Mouse (Mus musculus) heart, embryonic 13.5 days (tissue): ENCODE measurements at regions not wholly inside any gene's neighbourhood (a gene's known extent, or its start where the extent isn't known, plus 50 kb on each side); places are given as distances from the start of the nearest gene placed in this dataset.

Experiments used
- ATAC-seq: fragments of 200-750 bp; cut with Nextera tagmentation; 2 replicates; pipeline ENCODE4 v1.8.0; 2017; ENCODE audit warnings: moderate TSS enrichment; ENCODE audit not compliant: insufficient number of reproducible peaks, low FRiP score, low TSS enrichment; ENCODE audit errors: extremely low read depth
- H3K27ac ChIP-seq: fragments of 300-500 bp; sonication (generic); replicated peaks from 2 replicates; pipeline ENCODE4 v1.5.1; 2015; ENCODE audit warnings: moderate library complexity, mild to moderate bottlenecking, inconsistent platforms
- H3K27me3 ChIP-seq: fragments of 300-500 bp; sonication (generic); replicated peaks from 2 replicates; pipeline ENCODE4 v1.6.1; 2015; ENCODE audit warnings: mild to moderate bottlenecking, inconsistent platforms
- H3K36me3 ChIP-seq: fragments of 300-500 bp; sonication (generic); 2 replicates; pipeline ENCODE4 v1.6.1; 2015; ENCODE audit warnings: mild to moderate bottlenecking, inconsistent platforms
- H3K4me1 ChIP-seq: fragments of 300-500 bp; sonication (generic); 2 replicates; pipeline ENCODE4 v1.6.1; 2015; ENCODE audit warnings: inconsistent platforms
- H3K4me2 ChIP-seq: fragments of 300-500 bp; sonication (generic); 2 replicates; pipeline ENCODE4 v1.6.1; 2015; ENCODE audit warnings: inconsistent platforms, mild to moderate bottlenecking, moderate library complexity
- H3K4me3 ChIP-seq: fragments of 300-500 bp; sonication (generic); 2 replicates; pipeline ENCODE4 v1.5.1; 2015; ENCODE audit warnings: moderate library complexity, mild to moderate bottlenecking, inconsistent platforms
- H3K9ac ChIP-seq: fragments of 300-500 bp; sonication (generic); 2 replicates; pipeline ENCODE4 v1.6.1; 2015; ENCODE audit warnings: inconsistent platforms, mild to moderate bottlenecking, moderate library complexity
- H3K9me3 ChIP-seq: fragments of 300-500 bp; sonication (generic); 2 replicates; pipeline ENCODE4 v1.6.1; 2016; ENCODE audit warnings: inconsistent platforms
- WGBS: fragments of 180-500 bp; shearing (Covaris S2); methylation state at CpG from one replicate; pipeline ENCODE4 v1.1.7; 2015; ENCODE audit warnings: mixed read lengths; 5-methylcytosine and 5-hydroxymethylcytosine counted together

DNA sequence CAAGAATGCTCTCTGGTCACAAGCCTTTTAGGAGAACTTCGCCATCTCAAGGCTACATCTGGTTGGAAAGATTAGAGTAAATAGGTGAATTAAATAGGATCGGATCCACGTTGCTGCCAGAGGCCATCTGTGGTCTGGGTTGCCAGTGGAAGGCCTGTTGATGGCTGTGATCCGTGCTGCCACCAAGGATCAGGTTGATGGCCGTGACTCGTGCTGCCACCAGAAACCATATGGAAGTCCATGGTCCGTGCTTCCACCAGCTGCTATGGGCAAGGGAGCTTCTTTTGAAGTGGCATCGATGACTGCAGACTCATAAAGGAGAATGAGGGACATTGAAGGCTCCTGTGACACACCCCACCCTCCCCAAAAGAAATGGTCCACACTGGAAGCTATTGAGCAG is 79.6 kb downstream of the Atp1a1 start:
- H3K9ac ChIP-seq, result no peak overlapping the region
- no peak overlapping the region for H3K27ac ChIP-seq
- no peak for ATAC-seq
- H3K4me1 ChIP-seq, result peaks cover 49% of the 10 kb centered on the region
- no peaks in the 10 kb centered on the region for H3K9me3 ChIP-seq
- 83% methylated on average over 8 of the region's 8 CpGs for WGBS
- H3K36me3 ChIP-seq, result no peaks in the 10 kb centered on the region
- H3K27me3 ChIP-seq, result no peaks in the 10 kb centered on the region
- no peak overlapping the region for H3K4me3 ChIP-seq
- H3K4me2 ChIP-seq, result no peak overlapping the region

DNA sequence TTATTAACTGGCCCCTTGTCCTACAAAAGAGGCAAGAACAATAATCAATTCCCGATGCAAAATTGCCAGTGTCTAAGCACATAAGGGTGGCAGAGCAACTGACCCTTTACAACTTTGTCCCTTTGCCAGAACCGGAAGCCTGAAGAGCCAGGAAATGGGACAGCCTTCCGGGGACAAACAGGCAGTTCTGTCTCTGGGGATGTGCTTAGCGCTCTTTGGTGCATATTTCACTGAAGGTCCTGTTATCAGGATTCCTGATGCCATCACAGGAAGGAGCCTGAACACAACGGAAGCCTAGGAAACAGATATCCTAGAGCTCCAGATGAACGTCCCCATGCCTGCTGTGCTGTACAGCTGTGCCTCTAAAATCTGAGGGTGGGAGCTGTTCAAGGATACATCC is 80.0 kb downstream of the Atp1a1 start:
- 44% methylated on average over 6 of the region's 6 CpGs for WGBS

DNA sequence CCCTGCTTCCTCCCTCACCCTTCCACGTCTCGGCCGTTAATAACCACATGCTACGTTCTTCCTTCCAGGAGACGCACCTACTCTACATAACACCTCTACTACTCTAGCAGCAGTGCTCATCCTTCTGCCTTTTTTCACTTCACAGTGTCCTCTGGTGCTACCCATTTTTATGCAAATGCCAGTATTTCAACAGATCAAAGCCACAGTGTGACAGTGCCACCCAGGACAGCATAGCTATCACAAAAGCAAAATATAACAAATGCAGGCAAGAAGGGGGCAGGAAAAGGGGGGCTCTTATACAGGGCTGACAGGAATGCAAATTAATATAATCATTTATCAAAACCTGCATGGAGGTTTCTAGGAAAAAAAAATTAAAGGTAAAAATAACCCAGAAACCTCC is 81.2 kb downstream of the Atp1a1 start:
- H3K9ac ChIP-seq, result no peak overlapping the region
- ATAC-seq, result no peak
- H3K4me3 ChIP-seq, result no peak overlapping the region
- no peaks in the 10 kb centered on the region for H3K9me3 ChIP-seq
- no peak overlapping the region for H3K4me2 ChIP-seq
- WGBS, result 81% methylated on average over 5 of the region's 5 CpGs
- peaks cover 49% of the 10 kb centered on the region for H3K4me1 ChIP-seq
- H3K27ac ChIP-seq, result no peak overlapping the region
- no peaks in the 10 kb centered on the region for H3K36me3 ChIP-seq
- no peaks in the 10 kb centered on the region for H3K27me3 ChIP-seq

More for the DNA sequence above, 80.0 kb downstream of the Atp1a1 start:
- Histone ChIP-seq H3K4me1 (peaks cover 49% of the 10 kb centered on the region), H3K9ac (no peak overlapping the region), H3K27me3 (no peaks in the 10 kb centered on the region), H3K36me3 (no peaks in the 10 kb centered on the region), H3K27ac (no peak overlapping the region), H3K4me3 (no peak overlapping the region), H3K9me3 (no peaks in the 10 kb centered on the region), H3K4me2 (no peak overlapping the region)
- ATAC-seq, result no peak

DNA sequence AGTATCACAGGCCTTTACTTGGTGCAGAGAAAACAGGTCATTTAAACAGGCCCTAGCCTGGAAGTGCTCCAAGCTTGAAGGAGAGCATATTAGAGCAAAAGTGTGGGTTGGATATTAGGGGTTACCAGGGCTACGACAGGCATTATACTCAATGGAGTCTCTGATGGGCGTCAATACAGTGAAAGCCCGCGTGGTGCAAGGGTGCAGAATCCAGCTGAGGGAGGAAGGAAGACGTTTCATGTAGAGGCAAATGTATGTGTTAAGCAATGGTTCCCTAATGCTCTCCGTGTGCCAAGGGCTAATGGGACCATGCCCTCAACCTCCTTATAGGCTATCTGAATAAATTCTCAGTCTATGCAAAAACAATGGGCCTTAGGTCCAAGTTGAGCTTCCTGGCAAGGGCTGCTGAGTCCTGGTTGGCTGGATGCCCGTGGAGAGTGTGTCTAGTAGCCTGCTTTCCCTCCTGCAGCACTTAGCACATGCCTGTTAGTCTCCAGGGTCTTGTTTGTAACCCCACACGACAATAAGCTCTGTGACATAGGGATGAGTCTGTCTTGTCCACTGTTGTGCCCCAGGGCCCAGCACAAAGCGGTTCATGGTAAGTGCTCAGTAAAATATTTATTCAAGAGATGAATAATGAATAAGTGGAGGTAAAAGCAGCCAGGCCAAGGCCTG is 82.1 kb downstream of the Atp1a1 start:
- 52% methylated on average over 9 of the region's 9 CpGs for WGBS
- Histone ChIP-seq H3K4me1 (peaks cover 46% of the 10 kb centered on the region), H3K4me3 (no peak overlapping the region), H3K36me3 (no peaks in the 10 kb centered on the region), H3K9ac (no peak overlapping the region), H3K27ac (peak overlapping the region; percentile 59), H3K9me3 (no peaks in the 10 kb centered on the region), H3K27me3 (no peaks in the 10 kb centered on the region), H3K4me2 (no peak overlapping the region)
- peak; percentile 17; the same call in 1 of the 2 replicates for ATAC-seq

- no peaks in the 10 kb centered on the region for H3K9me3 ChIP-seq
- H3K9ac ChIP-seq, result no peak overlapping the region
- ATAC-seq, result no peak
These were observed 83.3 kb downstream of the Atp1a1 start for GRCm38 (mm10) chr3:101521155-101521554.

DNA sequence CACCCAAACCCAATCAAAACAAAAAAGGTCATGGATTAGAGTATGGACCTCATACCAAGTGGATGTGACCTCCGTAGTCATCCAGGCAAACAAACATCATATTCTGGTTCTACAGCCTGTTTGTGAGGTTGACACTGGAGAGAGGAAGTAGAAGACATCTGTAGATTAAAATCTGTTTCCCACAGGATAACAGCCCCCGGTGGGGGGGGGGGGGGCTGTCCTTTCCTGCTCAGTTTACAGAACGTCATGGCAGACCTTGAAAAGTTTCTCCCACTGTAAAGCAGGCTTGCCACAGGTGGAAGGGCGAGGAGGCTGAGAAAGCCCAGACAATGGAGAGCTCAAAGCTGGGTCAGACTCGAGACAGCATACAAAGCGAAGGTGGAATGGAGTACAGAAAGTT is 84.4 kb downstream of the Atp1a1 start:
- Histone ChIP-seq H3K9ac (no peak overlapping the region), H3K4me2 (no peak overlapping the region), H3K4me1 (peaks cover 58% of the 10 kb centered on the region), H3K36me3 (no peaks in the 10 kb centered on the region), H3K4me3 (no peak overlapping the region), H3K9me3 (no peaks in the 10 kb centered on the region), H3K27me3 (no peaks in the 10 kb centered on the region), H3K27ac (no peak overlapping the region)
- no peak for ATAC-seq
- WGBS, result 63% methylated on average over 6 of the region's 6 CpGs

More at GRCm38 (mm10) chr3:101521155-101521554, 83.3 kb downstream of the Atp1a1 start:
- no peaks in the 10 kb centered on the region for H3K36me3 ChIP-seq
- H3K4me1 ChIP-seq, result peaks cover 58% of the 10 kb centered on the region
- no peak overlapping the region for H3K27ac ChIP-seq
- WGBS, result 78% methylated on average over 5 of the region's 5 CpGs
- H3K27me3 ChIP-seq, result no peaks in the 10 kb centered on the region
- H3K4me3 ChIP-seq, result no peak overlapping the region
- H3K4me2 ChIP-seq, result no peak overlapping the region

GRCm38 (mm10) chr3:101519551-101519950 is 84.9 kb downstream of the Atp1a1 start:
- peaks cover 55% of the 10 kb centered on the region for H3K4me1 ChIP-seq
- no peak for ATAC-seq
- H3K4me3 ChIP-seq, result no peak overlapping the region
- no peak overlapping the region for H3K27ac ChIP-seq
- H3K4me2 ChIP-seq, result no peak overlapping the region
- H3K9ac ChIP-seq, result no peak overlapping the region
- WGBS, result 85% methylated on average over 5 of the region's 5 CpGs
- no peaks in the 10 kb centered on the region for H3K9me3 ChIP-seq
- no peaks in the 10 kb centered on the region for H3K36me3 ChIP-seq
- H3K27me3 ChIP-seq, result no peaks in the 10 kb centered on the region

GRCm38 (mm10) chr3:101518810-101519209 is 85.7 kb downstream of the Atp1a1 start:
- no peaks in the 10 kb centered on the region for H3K27me3 ChIP-seq
- no peak for ATAC-seq
- H3K4me1 ChIP-seq, result peaks cover 58% of the 10 kb centered on the region
- H3K9ac ChIP-seq, result no peak overlapping the region
- H3K36me3 ChIP-seq, result no peaks in the 10 kb centered on the region
- no peak overlapping the region for H3K4me3 ChIP-seq
- H3K27ac ChIP-seq, result peak overlapping the region; percentile 50
- H3K4me2 ChIP-seq, result no peak overlapping the region
- no peaks in the 10 kb centered on the region for H3K9me3 ChIP-seq
- 33% methylated on average over 6 of the region's 6 CpGs for WGBS

- no peaks in the 10 kb centered on the region for H3K9me3 ChIP-seq
- peaks cover 50% of the 10 kb centered on the region for H3K4me1 ChIP-seq
These were observed 86.9 kb downstream of the Atp1a1 start for GRCm38 (mm10) chr3:101517547-101517946.

DNA sequence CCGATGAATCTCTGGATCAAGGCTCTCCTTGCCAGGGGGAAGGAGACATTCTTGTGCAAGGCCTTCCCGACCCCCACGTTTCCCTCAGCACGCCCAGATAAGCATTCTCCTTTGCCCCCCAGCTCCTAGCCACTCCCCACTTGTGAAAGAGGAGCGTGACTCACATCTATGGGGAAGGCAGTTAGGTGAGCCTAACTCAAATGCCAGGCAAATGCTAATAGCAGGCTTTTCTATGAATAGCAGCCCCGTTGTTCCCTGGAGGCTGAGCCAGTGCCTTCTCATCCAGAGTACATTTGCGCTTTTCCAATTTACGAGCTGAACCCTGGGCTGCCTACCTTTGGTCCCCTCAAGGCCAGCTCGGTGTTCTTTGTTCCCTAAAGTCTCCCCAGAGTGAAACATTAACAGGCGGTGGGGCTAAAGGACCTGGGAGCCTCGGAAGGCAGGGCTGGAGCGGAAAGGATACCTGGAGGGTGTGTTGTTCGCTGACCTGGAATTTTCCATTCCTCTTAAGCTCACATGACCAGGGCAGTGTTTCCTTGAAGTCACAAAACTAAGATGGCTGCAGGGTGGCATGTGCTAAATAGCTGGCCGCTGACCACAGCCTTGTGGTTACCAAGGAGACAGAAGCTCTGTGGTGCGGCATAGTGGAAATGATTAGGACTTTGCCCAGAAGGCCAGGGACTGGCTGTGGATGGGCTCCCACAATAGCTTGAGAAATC is 87.5 kb downstream of the Atp1a1 start:
- Histone ChIP-seq H3K27ac (peak overlapping the region; percentile 40; the same call in 1 of the 2 replicates), H3K4me3 (no peak overlapping the region), H3K27me3 (no peaks in the 10 kb centered on the region), H3K9me3 (no peaks in the 10 kb centered on the region), H3K4me1 (peaks cover 44% of the 10 kb centered on the region), H3K36me3 (no peaks in the 10 kb centered on the region), H3K9ac (0 out of 2 replicates have a peak overlapping the region, but pooled peaks have one; percentile 2), H3K4me2 (no peak overlapping the region)
- no peak for ATAC-seq
- WGBS, result 52% methylated on average over 15 of the region's 15 CpGs

More at GRCm38 (mm10) chr3:101517547-101517946, 86.9 kb downstream of the Atp1a1 start:
- no peak overlapping the region for H3K27ac ChIP-seq
- H3K4me3 ChIP-seq, result no peak overlapping the region
- no peak overlapping the region for H3K9ac ChIP-seq
- WGBS, result 79% methylated on average over 6 of the region's 6 CpGs
- no peaks in the 10 kb centered on the region for H3K36me3 ChIP-seq
- ATAC-seq, result no peak
- H3K27me3 ChIP-seq, result no peaks in the 10 kb centered on the region
- H3K4me2 ChIP-seq, result no peak overlapping the region

- H3K9ac ChIP-seq, result no peak overlapping the region
- 83% methylated on average over 7 of the region's 7 CpGs for WGBS
- no peaks in the 10 kb centered on the region for H3K9me3 ChIP-seq
- no peaks in the 10 kb centered on the region for H3K36me3 ChIP-seq
- H3K4me1 ChIP-seq, result peaks cover 41% of the 10 kb centered on the region
- no peak overlapping the region for H3K4me3 ChIP-seq
- H3K27ac ChIP-seq, result no peak overlapping the region
- no peak for ATAC-seq
- no peak overlapping the region for H3K4me2 ChIP-seq
- H3K27me3 ChIP-seq, result no peaks in the 10 kb centered on the region
These were observed 88.9 kb downstream of the Atp1a1 start for GRCm38 (mm10) chr3:101515566-101515965.
